Mouse (Mus musculus) sigmoid colon, adult 10 weeks (tissue): ENCODE results near the gene AU041133. TPM values are rescaled to one million over a fixed set of nuclear protein-coding genes. Genes with fewer than 3 reads are reported as not detected.

Source experiments
- polyA plus RNA-seq: library from polyadenylated mRNA; stranded (reverse); fragments of 350-450 nt; fragmentation: Illumina TruSeq; extraction: RNeasy Lipid Tissue Mini Kit (QIAGEN cat#74804); gene quantifications from one replicate; pipeline ENCODE4 v1.2.3, GENCODE M21; 2014; ENCODE audit warnings: low read depth, low replicate concordance

AU041133 gene
- 15.0 TPM for polyA plus RNA-seq

DNA sequence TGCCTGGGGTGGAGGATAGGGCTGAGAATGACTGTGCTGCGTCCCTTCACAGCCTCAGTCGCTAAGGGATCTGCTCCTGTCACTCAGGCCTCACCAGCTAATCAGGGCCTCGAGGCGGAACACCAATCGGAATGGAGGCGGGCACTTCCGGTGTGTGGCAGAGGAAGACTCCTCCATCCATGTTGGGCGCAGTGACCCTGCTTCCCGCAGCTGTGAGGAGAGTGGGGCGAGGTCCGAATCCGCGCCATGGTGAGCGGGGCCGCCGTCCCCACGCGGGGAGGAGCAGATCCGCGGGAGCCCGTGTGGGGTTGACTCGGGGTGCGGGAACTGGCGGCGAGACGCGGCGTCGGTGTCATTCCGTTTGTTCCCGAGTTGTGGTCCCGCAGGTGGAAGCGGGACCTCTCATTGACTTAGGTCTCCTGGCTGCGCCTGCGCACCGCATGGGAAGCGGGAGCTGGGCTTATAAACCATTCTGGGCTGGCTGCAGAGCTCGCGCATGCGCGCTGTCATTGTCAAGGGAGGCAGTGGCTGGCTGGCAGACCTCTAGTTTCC, at the start of gene AU041133:
Gene AU041133 (plus strand): TSS at position 164 of the 552 bp plus-strand sequence.

DNA sequence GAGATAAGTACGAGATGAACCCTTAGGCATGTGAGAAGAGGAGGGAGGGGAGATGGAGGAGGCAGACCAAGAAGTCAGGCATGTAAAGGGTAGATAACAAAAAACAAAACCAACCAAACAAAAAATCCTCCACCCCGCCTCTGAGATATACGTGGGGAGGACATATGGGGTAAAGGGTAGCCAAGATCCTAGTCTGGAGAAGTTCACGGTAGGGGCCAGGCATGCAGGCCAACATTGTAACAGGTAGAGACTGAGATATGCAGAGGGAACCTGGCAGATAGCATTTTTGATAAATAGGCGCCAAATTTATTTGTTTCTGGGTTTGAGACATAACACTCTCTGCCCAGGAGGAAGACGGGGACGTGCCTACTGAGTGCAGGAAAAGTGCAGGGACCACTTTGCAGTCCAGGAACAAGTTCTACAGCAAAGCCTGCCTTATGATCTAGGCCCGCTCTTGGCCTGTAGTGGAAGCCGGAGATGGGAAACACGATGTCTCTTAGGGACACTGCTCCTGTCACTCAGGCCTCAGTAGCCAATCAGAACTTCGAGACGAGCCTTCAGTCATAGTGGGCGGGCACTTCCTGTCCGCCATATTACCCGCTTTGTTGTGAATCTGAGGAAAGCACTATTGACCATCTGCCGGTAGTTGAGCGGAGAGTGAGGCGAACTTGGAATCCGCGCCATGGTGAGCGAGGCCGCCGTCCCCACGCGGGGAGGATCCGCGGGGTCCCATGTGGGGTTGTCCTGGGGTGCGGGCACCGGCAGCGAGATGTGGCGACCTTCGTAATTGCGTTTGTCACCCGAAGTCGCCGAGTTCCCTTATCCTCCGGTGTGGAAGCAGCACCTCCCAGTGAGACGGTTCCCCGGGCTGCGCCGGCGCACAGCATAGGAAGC, 44.8 kb upstream of the AU041133 start, which contains the start of gene BC024063:
Gene BC024063 (plus strand): TSS at position 626 of the 894 bp plus-strand sequence.

Other genes with a start within 250 kb of the AU041133 start
- gene Zfp781, start 197.5 kb upstream of the AU041133 start, polyA plus RNA-seq = 4.1 TPM
- 18.6 TPM for gene Zfp873, start 79.9 kb upstream of the AU041133 start, polyA plus RNA-seq
- 8.6 TPM for gene BC024063, start 44.7 kb upstream of the AU041133 start, polyA plus RNA-seq
- gene Zfp938, start 113.3 kb downstream of the AU041133 start, polyA plus RNA-seq = 35.0 TPM
- not detected for gene 4932415D10Rik, start 188.6 kb downstream of the AU041133 start, polyA plus RNA-seq
- gene Gm4924, start 226.2 kb downstream of the AU041133 start, polyA plus RNA-seq = 16.1 TPM